Mouse (Mus musculus): ENCODE data around the gene Hist1h2ah. TPM values are rescaled to one million over a fixed set of nuclear protein-coding genes. Genes with fewer than 3 reads are reported as not detected.
A peak's percentile ranks its signal among the peaks of the same experiment; 100 is the strongest.

Hist1h2ah gene
- polyA plus RNA-seq, 2 experiments: 5.5 to 6.5 TPM

- WGBS: 38% methylated on average over 7 of the region's 7 CpGs
- H3K36me3 ChIP-seq (ENCODE audit: control insufficient read depth, insufficient read depth, low read length): no peaks in the 10 kb centered on the region
- H3K4me1 ChIP-seq (ENCODE audit: control insufficient read depth, insufficient read depth, low read length): peaks cover 9% of the 10 kb centered on the region; the same call in 1 of the 2 replicates
- peaks cover 90% of the 10 kb centered on the region for H3K27me3 ChIP-seq (ENCODE audit: control insufficient read depth, insufficient read depth, low read length)
- TF ChIP-seq POLR2A (IDR thresholded peaks at IDR 0.05; ENCODE audit: borderline replicate concordance, extremely low read depth, insufficient read depth, insufficient read length): no peak
- H3K4me3 ChIP-seq (replicated peaks; ENCODE audit: low read length): no peak within 1 kb of the TSS
- H3K9me3 ChIP-seq (ENCODE audit: control insufficient read depth, low read length): no peaks in the 10 kb centered on the region
- H3K9ac ChIP-seq (ENCODE audit: low read depth, low read length, severe bottlenecking): no peak within 1 kb of the TSS
- no peak for ATAC-seq (ENCODE audit: low FRiP score, low read depth)
- no peak for DNase-seq (ENCODE audit: low spot score)
- H3K4me2 ChIP-seq (replicated peaks; ENCODE audit: low read depth, low read length, severe bottlenecking): no peak within 1 kb of the TSS
- H3K27ac ChIP-seq (replicated peaks; ENCODE audit: low read depth, low read length): no peak within 1 kb of the TSS
Measured at GRCm38 (mm10) chr13:22009642-22010041, 25.7 kb downstream of the Hist1h2ah start, which contains the start of gene Prss16. Gene Prss16 (minus strand): TSS chr13:22009742.

DNA sequence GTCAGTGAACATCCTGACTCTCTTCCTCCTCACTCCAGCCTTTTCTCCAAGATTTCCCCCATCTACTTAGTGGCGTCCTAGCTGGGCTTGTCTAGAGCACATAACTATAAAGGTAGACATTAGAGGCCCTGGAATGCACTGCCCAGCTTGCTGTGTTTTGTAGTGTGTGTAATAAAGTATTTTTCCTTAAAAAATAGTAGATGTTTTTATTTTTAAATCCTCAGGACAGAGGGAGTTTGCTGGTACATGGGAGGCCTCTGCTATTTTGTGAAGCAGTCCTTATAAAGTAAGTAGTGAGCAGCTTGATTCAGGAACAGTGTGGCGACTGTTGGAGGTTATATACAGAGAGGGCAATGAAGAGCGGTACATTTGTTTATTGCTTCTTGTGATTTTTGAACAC, 26.7 kb downstream of the Hist1h2ah start:
- no peak overlapping the region for H3K4me2 ChIP-seq (replicated peaks; ENCODE audit: low read depth, low read length, severe bottlenecking)
- no peaks in the 10 kb centered on the region for H3K36me3 ChIP-seq (ENCODE audit: control insufficient read depth, insufficient read depth, low read length)
- H3K4me3 ChIP-seq (replicated peaks; ENCODE audit: low read length): no peak overlapping the region
- no peak overlapping the region for H3K9ac ChIP-seq (ENCODE audit: low read depth, low read length, severe bottlenecking)
- H3K27ac ChIP-seq (replicated peaks; ENCODE audit: low read depth, low read length): no peak overlapping the region
- 82% methylated on average over 3 of the region's 3 CpGs for WGBS
- ATAC-seq (ENCODE audit: low FRiP score, low read depth) (no peak), DNase-seq (ENCODE audit: low spot score) (no peak)
- no peaks in the 10 kb centered on the region for H3K9me3 ChIP-seq (ENCODE audit: control insufficient read depth, low read length)
- no peak for TF ChIP-seq POLR2A (IDR thresholded peaks at IDR 0.05; ENCODE audit: borderline replicate concordance, extremely low read depth, insufficient read depth, insufficient read length)
- H3K4me1 ChIP-seq (ENCODE audit: control insufficient read depth, insufficient read depth, low read length): peaks cover 9% of the 10 kb centered on the region; the same call in 1 of the 2 replicates
- H3K27me3 ChIP-seq (ENCODE audit: control insufficient read depth, insufficient read depth, low read length): peaks cover 91% of the 10 kb centered on the region

GRCm38 (mm10) chr13:22007872-22008271, 27.5 kb downstream of the Hist1h2ah start:
- WGBS: 56% methylated on average over 7 of the region's 7 CpGs
- peaks cover 93% of the 10 kb centered on the region for H3K27me3 ChIP-seq (ENCODE audit: control insufficient read depth, insufficient read depth, low read length)
- DNase-seq (ENCODE audit: low spot score) (no peak), ATAC-seq (ENCODE audit: low FRiP score, low read depth) (no peak)
- no peak overlapping the region for H3K27ac ChIP-seq (replicated peaks; ENCODE audit: low read depth, low read length)
- no peaks in the 10 kb centered on the region for H3K9me3 ChIP-seq (ENCODE audit: control insufficient read depth, low read length)
- no peaks in the 10 kb centered on the region for H3K36me3 ChIP-seq (ENCODE audit: control insufficient read depth, insufficient read depth, low read length)
- no peak overlapping the region for H3K4me2 ChIP-seq (replicated peaks; ENCODE audit: low read depth, low read length, severe bottlenecking)
- H3K9ac ChIP-seq (ENCODE audit: low read depth, low read length, severe bottlenecking): no peak overlapping the region
- no peak overlapping the region for H3K4me3 ChIP-seq (replicated peaks; ENCODE audit: low read length)
- no peak for TF ChIP-seq POLR2A (IDR thresholded peaks at IDR 0.05; ENCODE audit: borderline replicate concordance, extremely low read depth, insufficient read depth, insufficient read length)
- peaks cover 9% of the 10 kb centered on the region; the same call in 1 of the 2 replicates for H3K4me1 ChIP-seq (ENCODE audit: control insufficient read depth, insufficient read depth, low read length)

GRCm38 (mm10) chr13:22007121-22007510, 28.3 kb downstream of the Hist1h2ah start:
- H3K4me2 ChIP-seq (replicated peaks; ENCODE audit: low read depth, low read length, severe bottlenecking): peak overlapping the region; percentile 91
- H3K4me1 ChIP-seq (ENCODE audit: control insufficient read depth, insufficient read depth, low read length): peaks cover 9% of the 10 kb centered on the region; the same call in 1 of the 2 replicates
- ATAC-seq (ENCODE audit: low FRiP score, low read depth) (no peak), DNase-seq (ENCODE audit: low spot score) (no peak)
- H3K9me3 ChIP-seq (ENCODE audit: control insufficient read depth, low read length): no peaks in the 10 kb centered on the region
- no peaks in the 10 kb centered on the region for H3K36me3 ChIP-seq (ENCODE audit: control insufficient read depth, insufficient read depth, low read length)
- H3K4me3 ChIP-seq (replicated peaks; ENCODE audit: low read length): peak overlapping the region; percentile 53
- WGBS: 2% methylated on average over 18 of the region's 18 CpGs
- peaks cover 93% of the 10 kb centered on the region for H3K27me3 ChIP-seq (ENCODE audit: control insufficient read depth, insufficient read depth, low read length)
- peak overlapping the region; percentile 25 for H3K9ac ChIP-seq (ENCODE audit: low read depth, low read length, severe bottlenecking)
- no peak overlapping the region for H3K27ac ChIP-seq (replicated peaks; ENCODE audit: low read depth, low read length)
- no peak for TF ChIP-seq POLR2A (IDR thresholded peaks at IDR 0.05; ENCODE audit: borderline replicate concordance, extremely low read depth, insufficient read depth, insufficient read length)

- TF ChIP-seq POLR2A (IDR thresholded peaks at IDR 0.05; ENCODE audit: borderline replicate concordance, extremely low read depth, insufficient read depth, insufficient read length): no peak
- no peaks in the 10 kb centered on the region for H3K9me3 ChIP-seq (ENCODE audit: control insufficient read depth, low read length)
- DNase-seq (ENCODE audit: low spot score) (peak; percentile 71), ATAC-seq (ENCODE audit: low FRiP score, low read depth) (peak; percentile 88)
- no peak overlapping the region for H3K27ac ChIP-seq (replicated peaks; ENCODE audit: low read depth, low read length)
- H3K27me3 ChIP-seq (ENCODE audit: control insufficient read depth, insufficient read depth, low read length): peaks cover 94% of the 10 kb centered on the region
- WGBS: 0% methylated on average over 31 of the region's 38 CpGs
- peak overlapping the region; percentile 91 for H3K4me2 ChIP-seq (replicated peaks; ENCODE audit: low read depth, low read length, severe bottlenecking)
- peak overlapping the region; percentile 35 for H3K9ac ChIP-seq (ENCODE audit: low read depth, low read length, severe bottlenecking)
- peaks cover 9% of the 10 kb centered on the region; the same call in 1 of the 2 replicates for H3K4me1 ChIP-seq (ENCODE audit: control insufficient read depth, insufficient read depth, low read length)
- H3K4me3 ChIP-seq (replicated peaks; ENCODE audit: low read length): peak overlapping the region; percentile 53
- no peaks in the 10 kb centered on the region for H3K36me3 ChIP-seq (ENCODE audit: control insufficient read depth, insufficient read depth, low read length)
Measured at GRCm38 (mm10) chr13:22006334-22007120, 28.8 kb downstream of the Hist1h2ah start.

Data from limb, embryonic 14.5 days (tissue).